Mouse (Mus musculus) embryonic fibroblast, embryonic 13.5 days (primary cell): Measurements from ENCODE around the gene Qrfp.

Experiments used
- CTCF ChIP-seq: IDR thresholded peaks from 2 replicates; pipeline ENCODE4 v1.5.1; 2011; ENCODE audit warnings: mild to moderate bottlenecking, control low read depth, low read length, moderate library complexity, borderline replicate concordance; ENCODE audit not compliant: insufficient read depth
- POLR2A ChIP-seq: IDR thresholded peaks from 2 replicates; pipeline ENCODE4 v1.6.1; 2011; ENCODE audit warnings: low read depth, mild to moderate bottlenecking, control low read depth, low read length, moderate library complexity

DNA sequence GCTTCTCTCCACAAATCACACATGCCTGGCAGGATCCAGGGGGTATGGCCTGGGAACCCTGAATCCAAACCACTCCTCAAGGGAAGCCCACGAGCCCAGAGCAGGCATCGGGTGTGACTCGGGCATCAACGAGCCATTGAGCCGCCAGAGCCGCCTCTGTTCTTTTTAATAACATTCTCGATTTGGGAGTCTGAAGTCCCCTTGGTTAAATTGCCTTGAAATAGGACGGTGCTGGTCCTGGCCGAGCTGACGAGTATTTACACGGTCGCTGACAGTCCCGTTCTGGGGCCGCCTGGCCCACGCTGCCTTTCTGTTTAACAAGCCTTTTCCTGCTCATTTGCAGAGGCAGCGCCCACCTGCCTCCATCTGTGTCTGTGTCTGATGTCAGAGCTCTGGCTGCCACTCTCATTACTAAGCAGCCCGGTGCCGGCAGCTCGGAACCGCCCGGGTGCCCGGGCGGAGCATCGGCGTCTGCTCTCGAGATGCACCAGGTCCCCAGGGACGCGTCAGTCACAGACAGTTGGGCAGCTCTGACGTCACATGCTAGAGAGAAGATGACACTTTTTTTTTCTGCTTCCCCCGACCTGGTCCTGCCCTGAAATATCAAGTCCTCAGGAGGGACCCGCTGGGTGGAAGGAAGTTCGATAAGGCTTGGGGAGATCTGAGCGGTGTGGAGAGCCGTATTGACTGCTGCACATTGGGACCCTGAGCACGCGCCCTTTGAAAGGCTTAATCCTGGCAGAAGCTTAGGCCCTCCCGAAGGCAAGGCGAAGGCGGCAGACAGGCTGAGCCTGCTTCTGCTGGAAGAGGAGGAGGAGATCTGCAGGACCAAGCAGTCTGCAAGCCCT is 12.4 kb upstream of the Qrfp start:
- no peak for TF ChIP-seq CTCF
- TF ChIP-seq POLR2A, result no peak
